10 mouse cellular contexts compared by ENCODE assay signal in the genomic region with DNA sequence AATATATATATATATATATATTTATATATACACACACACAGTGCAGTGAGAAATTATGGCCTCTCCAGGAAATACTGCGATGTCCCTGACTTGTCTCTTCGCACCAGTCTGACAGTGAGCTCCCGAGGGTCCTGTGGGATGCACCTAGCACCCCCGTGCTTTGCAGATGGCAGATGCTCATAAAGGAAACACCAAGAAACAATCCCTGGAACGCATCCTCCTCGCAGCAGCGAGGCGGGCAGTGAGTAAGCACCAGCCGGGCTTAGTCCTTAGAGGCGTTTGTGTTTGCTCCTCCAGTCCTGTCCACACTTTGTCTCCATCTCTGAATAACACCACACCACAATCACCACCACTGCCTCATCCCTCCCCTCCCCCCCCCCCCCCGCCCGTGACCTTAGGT.
"Had no signal": no experiment of that assay in that cellular context is flagged by ENCODE, and none has a peak within 500 bp of the region (broad histone marks: within the 10 kb centered on the region; RNA-seq: fewer than 3 reads in every experiment).

No protein-coding gene starts in this region.

- DNase-seq: kidney, adult 18-20 months; kidney, adult 9 months; kidney, postnatal 14 days; kidney, postnatal 4 days; liver; lung, adult 18-20 months; lung, postnatal 10 days; lung, postnatal 36 days; thymus, adult 18-20 months; thymus, postnatal 36 days had no signal
